22 mouse cellular contexts compared by ENCODE assay signal in genomic region chr16:25549542-25550110, GRCm38 (mm10).
DNase-seq lines count a peak whose midpoint lies in the region; ATAC-seq lines count a peak whose summit lies in the region.
"Had no signal": no experiment of that assay in that cellular context is flagged by ENCODE, and none has a peak within 500 bp of the region (broad histone marks: within the 10 kb centered on the region; RNA-seq: fewer than 3 reads in every experiment).

No protein-coding gene starts in this region.

- H3K4me3 ChIP-seq in midbrain, embryonic 13.5 days (replicated peaks) = no peak overlapping the region
- H3K4me3 ChIP-seq: embryonic facial prominence, embryonic 10.5 days; forebrain, embryonic 13.5 days; heart, adult 2 months; heart, embryonic 15.5 days; hindbrain, embryonic 15.5 days had no signal

- H3K9ac ChIP-seq in midbrain, embryonic 13.5 days (replicated peaks) = no peak overlapping the region
- H3K9ac ChIP-seq: forebrain, embryonic 13.5 days; forebrain, postnatal 0 days; heart, embryonic 15.5 days; hindbrain, embryonic 15.5 days had no signal

- H3K4me2 ChIP-seq in midbrain, embryonic 13.5 days (replicated peaks) = no peak overlapping the region
- H3K4me2 ChIP-seq: forebrain, embryonic 13.5 days; heart, embryonic 11.5 days; heart, embryonic 15.5 days; hindbrain, embryonic 15.5 days had no signal

- H3K27me3 ChIP-seq in midbrain, embryonic 13.5 days = no peaks in the 10 kb centered on the region
- H3K27me3 ChIP-seq: forebrain, embryonic 13.5 days; heart, embryonic 15.5 days; hindbrain, embryonic 15.5 days had no signal

- H3K9me3 ChIP-seq in midbrain, embryonic 13.5 days = no peaks in the 10 kb centered on the region
- H3K9me3 ChIP-seq: embryonic facial prominence, embryonic 10.5 days; forebrain, embryonic 13.5 days; G1E; heart, embryonic 15.5 days; hindbrain, embryonic 15.5 days had no signal

- H3K27ac ChIP-seq in midbrain, embryonic 13.5 days = no peak overlapping the region
- H3K27ac ChIP-seq: embryonic facial prominence, embryonic 10.5 days; forebrain, embryonic 13.5 days; heart, adult 2 months; heart, embryonic 15.5 days; hindbrain, embryonic 15.5 days had no signal

- no peaks in the 10 kb centered on the region for H3K4me1 ChIP-seq in midbrain, embryonic 13.5 days (replicated peaks)
- H3K4me1 ChIP-seq: embryonic facial prominence, embryonic 10.5 days; forebrain, embryonic 13.5 days; heart, embryonic 15.5 days; hindbrain, embryonic 15.5 days had no signal

- peak; percentile 24 for DNase-seq in kidney, adult 9 months
- DNase-seq in kidney, postnatal 14 days = no peak
- DNase-seq in urinary bladder, postnatal 14 days (ENCODE audit: low spot score) = peak; percentile 34
- no peak for DNase-seq in urinary bladder, postnatal 36 days (ENCODE audit: low spot score in 2 of 2)
- DNase-seq in heart, postnatal 4 days = no peak
- DNase-seq: adrenal gland, postnatal 14 days; cerebellum, adult 11-12 months; cerebellum, adult 9-10 months; cerebellum, postnatal 36 days; forebrain, postnatal 0 days; gastrocnemius, postnatal 14 days; heart, adult 2 months; heart, postnatal 14 days had no signal

- H3K36me3 ChIP-seq in midbrain, embryonic 13.5 days = no peaks in the 10 kb centered on the region
- H3K36me3 ChIP-seq: embryonic facial prominence, embryonic 10.5 days; G1E; heart, embryonic 15.5 days; hindbrain, embryonic 15.5 days had no signal

- peak; percentile 60 to 63 for ATAC-seq in hematopoietic stem cell, adult 5-6 weeks (replicated peaks in 1 of 2; ENCODE audit: insufficient read depth in 1 of 2, low FRiP score in 2 of 2, low TSS enrichment in 1 of 2, low read depth in 1 of 2, poor library complexity in 2 of 2, severe bottlenecking in 2 of 2)
- ATAC-seq in midbrain, embryonic 13.5 days = no peak
- ATAC-seq: activated CD4-positive, CD25-positive, alpha-beta regulatory T cell, adult 4 months; forebrain, embryonic 13.5 days; forebrain, postnatal 0 days had no signal

- WGBS in midbrain, embryonic 13.5 days = 91% methylated on average over 8 of the region's 8 CpGs

Comparison
In these comparisons a context has a peak if more than half of its experiments do, and no peak if none do; other contexts are left out.
1. DNase-seq: peak in kidney, adult 9 months (single experiment) and urinary bladder, postnatal 14 days (single experiment); none in kidney, postnatal 14 days (single experiment), urinary bladder, postnatal 36 days (0 of 2) and heart, postnatal 4 days (single experiment).